Mouse (Mus musculus) gastrocnemius, postnatal 14 days (tissue): ENCODE measurements around the gene Zfp655. TPM values are rescaled to one million over a fixed set of nuclear protein-coding genes. Genes with fewer than 3 reads are reported as not detected.

Experiments
- total RNA-seq, 2 experiments: library from RNA; stranded (reverse); gene quantifications; 2 replicates each; pipeline ENCODE4 v1.2.3; 2021

Gene Zfp655
- total RNA-seq, 2 experiments from 2014 or later, result 11.1 to 13.4 TPM

Other genes starting within 250 kb of the Zfp655 start
- gene Gm4871, start 199.0 kb upstream of the Zfp655 start, total RNA-seq, result not detected
- not detected for gene 1700018F24Rik, start 188.7 kb upstream of the Zfp655 start, total RNA-seq
- 10 to 100 TPM; 32.9 to 38.3 TPM for gene Arpc1a, start 147.9 kb upstream of the Zfp655 start, total RNA-seq
- gene Kpna7, start 147.7 kb upstream of the Zfp655 start, total RNA-seq, result not detected
- 10 to 100 TPM; 58.6 to 66.5 TPM for gene Arpc1b, start 117.5 kb upstream of the Zfp655 start, total RNA-seq
- 10 to 100 TPM; 55.4 to 58.5 TPM for gene Pdap1, start 91.5 kb upstream of the Zfp655 start, total RNA-seq
- gene Bud31, start 91.4 kb upstream of the Zfp655 start, total RNA-seq, result 10 to 100 TPM; 59.0 to 59.8 TPM
- gene Ptcd1, start 64.6 kb upstream of the Zfp655 start, total RNA-seq, result 1 to 10 TPM; 9.7 to 9.8 TPM
- gene Cpsf4, start 64.5 kb upstream of the Zfp655 start, total RNA-seq, result 1 to 10 TPM; 7.1 to 8.8 TPM
- 100 to 1,000 TPM; 553 to 667 TPM for gene Atp5j2, start 39.7 kb upstream of the Zfp655 start, total RNA-seq
- gene Zkscan14, start 29.8 kb upstream of the Zfp655 start, total RNA-seq, result 1 to 10 TPM; 7.5 to 8.1 TPM
- 1 to 10 TPM; 7.8 to 8.2 TPM for gene Zkscan5, start 27.2 kb upstream of the Zfp655 start, total RNA-seq
- 1 to 10 TPM; 8.0 to 8.8 TPM for gene Zscan25, start 48.8 kb downstream of the Zfp655 start, total RNA-seq
- not detected for gene Cyp3a57, start 113.6 kb downstream of the Zfp655 start, total RNA-seq
- gene Cyp3a16, start 238.0 kb downstream of the Zfp655 start, total RNA-seq, result not detected